Mouse (Mus musculus) forebrain, postnatal 0 days (tissue): ENCODE measurements at regions not wholly inside any gene's neighbourhood (a gene's known extent, or its start where the extent isn't known, plus 50 kb on each side); places are given as distances from the start of the nearest gene placed in this dataset.

Source experiments
- ATAC-seq: fragments of 200-750 bp; cut with Nextera tagmentation; 2 replicates; pipeline ENCODE4 v1.8.0; 2017; ENCODE audit warnings: mild to moderate bottlenecking, moderate library complexity
- DNase-seq: peaks from one replicate; pipeline ENCODE4 v3.0.0-alpha.2; 2015
- H3K27ac ChIP-seq: fragments of 300-500 bp; sonication (generic); 2 replicates; pipeline ENCODE4 v1.5.1; 2014; ENCODE audit warnings: low read depth, mild to moderate bottlenecking, antibody characterized with exemption, low read length, moderate library complexity, mixed read lengths
- H3K27me3 ChIP-seq: fragments of 300-500 bp; sonication (generic); 2 replicates; pipeline ENCODE4 v1.6.1; 2014; ENCODE audit warnings: mild to moderate bottlenecking, low read length, mixed read lengths; ENCODE audit not compliant: insufficient read depth
- H3K36me3 ChIP-seq: fragments of 300-500 bp; sonication (generic); 2 replicates; pipeline ENCODE4 v1.6.1; 2014; ENCODE audit warnings: mild to moderate bottlenecking, moderate library complexity; ENCODE audit not compliant: insufficient read depth
- H3K4me1 ChIP-seq: fragments of 300-500 bp; sonication (generic); 2 replicates; pipeline ENCODE4 v1.6.1; 2014; ENCODE audit warnings: antibody characterized with exemption; ENCODE audit not compliant: insufficient read depth
- H3K4me2 ChIP-seq: fragments of 300-500 bp; sonication (generic); 2 replicates; pipeline ENCODE4 v1.6.1; 2014; ENCODE audit warnings: low read depth, mild to moderate bottlenecking, moderate library complexity
- H3K4me3 ChIP-seq: fragments of 300-500 bp; sonication (generic); 2 replicates; pipeline ENCODE4 v1.5.1; 2014; ENCODE audit warnings: low read depth, low read length, mixed read lengths
- H3K9ac ChIP-seq: fragments of 300-500 bp; sonication (generic); 2 replicates; pipeline ENCODE4 v1.6.1; 2014; ENCODE audit warnings: mild to moderate bottlenecking
- H3K9me3 ChIP-seq: fragments of 300-500 bp; sonication (generic); 2 replicates; pipeline ENCODE4 v1.6.1; 2016; ENCODE audit warnings: low read length
- CTCF ChIP-seq: sonication (generic); IDR thresholded peaks from 2 replicates; pipeline ENCODE4 v1.5.1; 2016; ENCODE audit warnings: antibody characterized with exemption, control low read depth, low read depth
- WGBS: fragments of 180-500 bp; shearing (Covaris S2); extraction: QIAGEN DNeasy Blood & Tissue Kit; methylation state at CpG from one replicate; pipeline ENCODE4 v1.1.7; 2014; 5-methylcytosine and 5-hydroxymethylcytosine counted together

DNA sequence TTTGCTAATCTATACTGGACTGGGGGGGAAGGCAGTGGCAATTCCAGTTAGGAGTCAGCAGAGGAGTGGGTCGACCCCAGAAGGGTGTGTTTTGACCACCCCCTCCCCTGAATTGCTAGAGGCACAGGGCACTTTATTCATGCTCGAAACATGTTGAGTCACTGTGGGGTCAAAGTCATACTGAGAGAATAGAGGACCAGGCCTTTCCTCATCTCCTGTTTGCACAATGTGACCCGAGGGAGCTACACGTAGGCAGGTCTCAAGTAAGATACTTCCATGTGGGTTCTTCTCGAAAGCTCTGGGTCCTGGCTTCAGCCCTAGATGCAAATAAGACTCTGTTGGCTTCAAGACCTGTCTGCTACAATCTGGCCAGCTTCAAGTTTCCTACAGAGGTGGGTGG lies 60.0 kb upstream of the Stx16 start:
- 87% methylated on average over 5 of the region's 5 CpGs for WGBS

DNA sequence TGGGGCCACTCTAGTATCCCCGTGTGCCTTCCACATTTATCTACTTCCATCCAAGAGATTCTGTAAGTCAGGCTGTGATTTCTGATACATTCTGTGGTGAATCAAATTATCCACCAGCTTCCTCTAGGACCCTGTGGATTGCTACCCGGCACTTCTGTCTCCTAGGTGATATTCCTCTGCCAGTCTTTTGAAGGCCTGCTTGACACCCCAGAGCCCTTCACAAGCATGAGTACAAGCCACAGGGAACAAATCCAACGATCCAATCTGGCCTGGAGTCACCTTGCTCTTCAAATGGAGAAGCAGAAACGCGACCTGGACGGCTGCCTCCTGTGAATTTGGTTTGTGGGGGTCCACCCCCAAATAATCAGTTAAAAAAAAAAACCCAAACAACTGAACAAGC lies 59.1 kb upstream of the Stx16 start:
- WGBS: 56% methylated on average over 6 of the region's 6 CpGs
- Histone ChIP-seq H3K4me1 (no peaks in the 10 kb centered on the region), H3K4me2 (no peak overlapping the region), H3K9ac (no peak overlapping the region), H3K36me3 (no peaks in the 10 kb centered on the region), H3K4me3 (no peak overlapping the region), H3K27ac (no peak overlapping the region), H3K27me3 (no peaks in the 10 kb centered on the region), H3K9me3 (no peaks in the 10 kb centered on the region)
- no peak for DNase-seq
- TF ChIP-seq CTCF: no peak
- peak; percentile 70; the same call in 1 of the 2 replicates for ATAC-seq

More for the DNA sequence above, 60.0 kb upstream of the Stx16 start:
- TF ChIP-seq CTCF: no peak
- H3K36me3 ChIP-seq: no peaks in the 10 kb centered on the region
- no peaks in the 10 kb centered on the region for H3K27me3 ChIP-seq
- no peak overlapping the region for H3K9ac ChIP-seq
- no peaks in the 10 kb centered on the region for H3K9me3 ChIP-seq
- H3K4me1 ChIP-seq: no peaks in the 10 kb centered on the region
- ATAC-seq (no peak), DNase-seq (no peak)
- no peak overlapping the region for H3K27ac ChIP-seq
- H3K4me3 ChIP-seq: no peak overlapping the region
- no peak overlapping the region for H3K4me2 ChIP-seq

DNA sequence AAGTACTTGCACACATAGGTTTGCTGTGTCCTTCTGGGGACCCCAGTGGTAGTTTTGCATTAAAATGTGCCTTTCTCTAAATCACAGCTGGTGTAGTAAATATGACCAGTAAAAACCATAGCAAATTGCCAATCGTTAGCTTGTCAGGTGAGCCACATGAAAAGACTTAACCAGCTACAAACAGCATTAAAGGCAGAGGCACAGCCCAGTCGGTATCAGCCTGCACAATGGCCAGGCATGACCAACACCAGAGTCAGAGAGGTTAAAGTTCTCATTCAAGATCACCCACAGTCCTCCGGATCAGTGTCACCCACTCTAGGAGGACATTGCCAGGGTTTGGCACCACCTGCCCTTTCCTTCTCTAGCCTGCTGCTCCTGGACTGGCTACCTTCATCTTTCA lies 58.5 kb upstream of the Stx16 start:
- H3K4me1 ChIP-seq: no peaks in the 10 kb centered on the region
- H3K4me3 ChIP-seq: no peak overlapping the region
- WGBS: 66% methylated on average over 3 of the region's 3 CpGs
- no peak for TF ChIP-seq CTCF
- DNase-seq (no peak), ATAC-seq (no peak)
- H3K9ac ChIP-seq: no peak overlapping the region
- no peaks in the 10 kb centered on the region for H3K9me3 ChIP-seq
- H3K27ac ChIP-seq: no peak overlapping the region
- no peaks in the 10 kb centered on the region for H3K36me3 ChIP-seq
- no peak overlapping the region for H3K4me2 ChIP-seq
- no peaks in the 10 kb centered on the region for H3K27me3 ChIP-seq

GRCm38 (mm10) chr2:174018002-174018401 lies 58.1 kb upstream of the Stx16 start:
- DNase-seq (no peak), ATAC-seq (no peak)
- H3K36me3 ChIP-seq: no peaks in the 10 kb centered on the region
- H3K9me3 ChIP-seq: no peaks in the 10 kb centered on the region
- no peak for TF ChIP-seq CTCF
- no peaks in the 10 kb centered on the region for H3K27me3 ChIP-seq
- no peak overlapping the region for H3K4me3 ChIP-seq
- WGBS: 78% methylated on average over 7 of the region's 7 CpGs
- no peak overlapping the region for H3K4me2 ChIP-seq
- no peak overlapping the region for H3K9ac ChIP-seq
- no peaks in the 10 kb centered on the region for H3K4me1 ChIP-seq
- H3K27ac ChIP-seq: no peak overlapping the region

GRCm38 (mm10) chr2:174018986-174019385 lies 57.1 kb upstream of the Stx16 start:
- TF ChIP-seq CTCF: no peak
- Histone ChIP-seq H3K27me3 (no peaks in the 10 kb centered on the region), H3K4me1 (no peaks in the 10 kb centered on the region), H3K4me2 (no peak overlapping the region), H3K36me3 (no peaks in the 10 kb centered on the region), H3K27ac (no peak overlapping the region), H3K9ac (no peak overlapping the region), H3K9me3 (no peaks in the 10 kb centered on the region), H3K4me3 (no peak overlapping the region)
- WGBS: 96% methylated on average over 4 of the region's 4 CpGs
- ATAC-seq (no peak), DNase-seq (no peak)

DNA sequence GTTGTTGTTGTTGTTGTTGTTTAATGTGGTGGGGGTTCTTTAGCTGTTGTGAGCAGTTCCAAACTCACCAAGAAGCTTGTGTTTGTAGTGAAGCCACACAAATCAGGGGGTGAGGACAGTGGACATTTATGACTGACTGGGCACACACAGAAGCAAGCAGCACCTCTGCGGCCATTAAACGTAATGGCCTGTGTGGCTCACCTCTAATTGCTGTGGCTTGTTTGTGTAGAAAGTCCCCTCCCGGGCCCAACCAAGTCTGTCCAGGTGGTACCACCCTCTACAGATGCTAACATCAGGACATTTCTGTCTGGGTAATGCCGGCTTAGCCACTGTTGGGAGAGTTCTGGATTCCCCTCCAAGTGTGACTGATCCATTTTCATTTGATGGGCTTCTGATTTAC lies 56.1 kb upstream of the Stx16 start:
- Histone ChIP-seq H3K4me2 (no peak overlapping the region), H3K4me1 (no peaks in the 10 kb centered on the region), H3K36me3 (no peaks in the 10 kb centered on the region), H3K4me3 (no peak overlapping the region), H3K27me3 (no peaks in the 10 kb centered on the region), H3K9me3 (no peaks in the 10 kb centered on the region), H3K27ac (no peak overlapping the region), H3K9ac (no peak overlapping the region)
- ATAC-seq: no peak
- DNase-seq: no peak
- no peak for TF ChIP-seq CTCF
- 90% methylated on average over 4 of the region's 4 CpGs for WGBS

- no peak for DNase-seq
Measured at GRCm38 (mm10) chr2:174020447-174020846, 55.7 kb upstream of the Stx16 start.

DNA sequence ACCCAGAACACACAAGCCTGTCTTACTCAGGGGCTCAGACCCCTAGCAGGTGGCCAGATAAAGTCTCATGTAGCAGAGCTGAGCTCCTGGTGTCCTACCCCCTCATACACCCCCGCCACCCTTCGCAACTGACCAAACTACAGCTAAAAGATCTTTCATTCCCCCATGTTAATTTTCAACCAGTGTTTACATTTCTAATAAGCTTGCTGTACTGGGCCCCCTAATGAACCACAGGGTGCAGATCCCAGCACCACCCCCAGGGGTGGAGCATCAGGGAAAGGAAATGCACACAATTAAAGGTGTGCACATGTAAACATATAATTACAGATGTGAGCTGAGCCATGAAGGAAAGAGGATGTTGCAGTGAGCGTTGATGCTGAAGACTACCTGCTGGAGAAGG lies 54.6 kb upstream of the Stx16 start:
- no peak for TF ChIP-seq CTCF

More at GRCm38 (mm10) chr2:174020447-174020846, 55.7 kb upstream of the Stx16 start:
- no peak for ATAC-seq
- no peak overlapping the region for H3K9ac ChIP-seq
- no peaks in the 10 kb centered on the region for H3K9me3 ChIP-seq
- no peaks in the 10 kb centered on the region for H3K27me3 ChIP-seq
- no peak for TF ChIP-seq CTCF
- 70% methylated on average over 7 of the region's 7 CpGs for WGBS
- no peak overlapping the region for H3K4me3 ChIP-seq
- H3K27ac ChIP-seq: no peak overlapping the region
- no peaks in the 10 kb centered on the region for H3K36me3 ChIP-seq
- H3K4me1 ChIP-seq: no peaks in the 10 kb centered on the region
- no peak overlapping the region for H3K4me2 ChIP-seq

More for the DNA sequence above, 54.6 kb upstream of the Stx16 start:
- WGBS: 88% methylated on average over 3 of the region's 3 CpGs
- Histone ChIP-seq H3K4me3 (no peak overlapping the region), H3K9me3 (no peaks in the 10 kb centered on the region), H3K9ac (no peak overlapping the region), H3K36me3 (no peaks in the 10 kb centered on the region), H3K27ac (no peak overlapping the region), H3K27me3 (no peaks in the 10 kb centered on the region), H3K4me2 (no peak overlapping the region), H3K4me1 (no peaks in the 10 kb centered on the region)
- DNase-seq: no peak
- no peak for ATAC-seq
